8 mouse cellular contexts compared by ENCODE assay signal in the genomic region with DNA sequence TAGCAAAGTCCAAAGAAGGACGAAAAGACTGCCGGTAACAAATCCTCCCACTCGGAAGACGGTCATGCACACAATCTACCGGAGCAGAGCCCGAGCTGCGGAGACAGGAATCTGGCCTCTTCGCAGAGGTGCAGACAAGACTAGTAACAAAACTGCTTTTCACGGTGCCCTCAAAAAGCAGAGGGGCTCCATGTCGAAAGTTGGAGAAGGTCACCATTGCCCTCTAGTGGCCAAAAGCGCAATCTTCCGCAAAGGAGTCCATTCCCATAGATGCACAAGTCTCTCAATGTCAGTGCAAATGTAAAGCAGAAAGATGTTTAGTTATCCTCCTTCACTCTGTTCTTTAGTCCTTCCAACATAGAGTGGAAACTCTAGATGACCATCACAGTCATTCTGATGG. TPM values are rescaled to one million over a fixed set of nuclear protein-coding genes. Genes with fewer than 3 reads are reported as not detected.
DNase-seq lines count a peak whose midpoint lies in the region; ATAC-seq lines count a peak whose summit lies in the region.

No protein-coding gene starts in this region.

- H3K27ac ChIP-seq in forebrain, embryonic 15.5 days (replicated peaks), result peak overlapping the region; percentile 55
- H3K27ac ChIP-seq in lung, embryonic 16.5 days (ENCODE audit: low read length), result no peak overlapping the region

- H3K9me3 ChIP-seq in forebrain, embryonic 15.5 days, result no peaks in the 10 kb centered on the region
- H3K9me3 ChIP-seq in lung, embryonic 16.5 days (ENCODE audit: control insufficient read depth, low read length), result no peaks in the 10 kb centered on the region

- H3K27me3 ChIP-seq in forebrain, embryonic 15.5 days, result no peaks in the 10 kb centered on the region
- H3K27me3 ChIP-seq in lung, embryonic 16.5 days (ENCODE audit: control insufficient read depth, insufficient read depth, low read depth, low read length), result peaks cover 9% of the 10 kb centered on the region; the same call in 1 of the 2 replicates

- intact Hi-C loops in heart, postnatal 36 days (cut with DNase I), result loop anchor here (1.0 to 10.0 kb wide), 4 partner anchors 266 to 1246 kb away; no protein-coding TSS in a partner anchor

- peak overlapping the region; percentile 41 for H3K4me3 ChIP-seq in forebrain, embryonic 15.5 days
- H3K4me3 ChIP-seq in lung, embryonic 16.5 days (ENCODE audit: low read length), result peak overlapping the region; percentile 46

- peaks cover 21% of the 10 kb centered on the region for H3K4me1 ChIP-seq in forebrain, embryonic 15.5 days
- H3K4me1 ChIP-seq in lung, embryonic 16.5 days (replicated peaks; ENCODE audit: control insufficient read depth, insufficient read depth, low read length), result peaks cover 18% of the 10 kb centered on the region

- DNase-seq in MEL-GATA-1-ER (ENCODE audit: extremely low read depth, low read depth), result peak; percentile 14
- peak; percentile 31 for DNase-seq in cerebellum, adult 11 months
- DNase-seq in heart, postnatal 36 days, result peak; percentile 71 to 73
- DNase-seq in layer of hippocampus, adult 9-10 months (ENCODE audit: low spot score), result peak; percentile 77
- peak; percentile 61 for DNase-seq in ovary, postnatal 36 days (ENCODE audit: low spot score)

- H3K36me3 ChIP-seq in forebrain, embryonic 15.5 days, result no peaks in the 10 kb centered on the region
- 0 out of 2 replicates have a peak, but pooled peaks cover 2% of the 10 kb centered on the region for H3K36me3 ChIP-seq in lung, embryonic 16.5 days (ENCODE audit: control insufficient read depth, insufficient read depth, low read length)

- H3K4me2 ChIP-seq in forebrain, embryonic 15.5 days (replicated peaks), result peak overlapping the region; percentile 54
- peak overlapping the region; percentile 52 for H3K4me2 ChIP-seq in lung, embryonic 16.5 days (ENCODE audit: low read depth, low read length)

- under 1% methylated on average over 12 of the region's 12 CpGs for whole genome bisulfite sequencing in forebrain, embryonic 15.5 days
- under 1% methylated on average over 12 of the region's 12 CpGs for WGBS in lung, embryonic 16.5 days

- H3K9ac ChIP-seq in forebrain, embryonic 15.5 days (replicated peaks), result peak overlapping the region; percentile 38
- H3K9ac ChIP-seq in lung, embryonic 16.5 days (ENCODE audit: low read length), result peak overlapping the region; percentile 55

- ATAC-seq in forebrain, embryonic 15.5 days (replicated peaks), result peak; percentile 14; the same call in 1 of the 2 replicates
- no peak for ATAC-seq in lung, embryonic 16.5 days (ENCODE audit: low read depth)
- no peak for ATAC-seq in CD4-positive, CD25-positive, alpha-beta regulatory T cell, adult 4 months

RNA-seq across cellular contexts. Expression of a gene that starts 4.5 kb away (rescaled TPM):
- polyA plus RNA-seq in forebrain, embryonic 15.5 days (2015; fragmentation: Nextera tagmentation; extraction: Ambion mirVana), result 29.5 and 30.5 TPM in 2 replicates
- total RNA-seq in heart, postnatal 36 days (2021), result 10 to 100 TPM; 11.6 to 14.3 TPM
- 151 and 156 TPM in 2 replicates for polyA plus RNA-seq in lung, embryonic 16.5 days (2015; fragmentation: Nextera tagmentation; extraction: Ambion mirVana)
- under 1 TPM in 1 of 2 experiments, not detected in 1; 0.19 TPM for polyA plus RNA-seq in CD4-positive, CD25-positive, alpha-beta regulatory T cell, adult 4 months (2017; shearing (Covaris generic))

Comparison
In these comparisons a context has a peak if more than half of its experiments do, and no peak if none do; other contexts are left out.
1. DNase-seq: peak in every context shown above with its lines; median percentile 77 in layer of hippocampus, adult 9-10 months; 72 in heart, postnatal 36 days; 61 in ovary, postnatal 36 days; 31 in cerebellum, adult 11 months; 14 in MEL-GATA-1-ER.
2. RNA of a gene that starts 4.5 kb away (polyA plus RNA-seq): 151 to 156 TPM in lung, embryonic 16.5 days and 29.5 to 30.5 TPM in forebrain, embryonic 15.5 days; 0.19 TPM in CD4-positive, CD25-positive, alpha-beta regulatory T cell, adult 4 months; every median in the first group is over 10 times any median in the second.